8 mouse cellular contexts compared by ENCODE assay signal in the genomic region with DNA sequence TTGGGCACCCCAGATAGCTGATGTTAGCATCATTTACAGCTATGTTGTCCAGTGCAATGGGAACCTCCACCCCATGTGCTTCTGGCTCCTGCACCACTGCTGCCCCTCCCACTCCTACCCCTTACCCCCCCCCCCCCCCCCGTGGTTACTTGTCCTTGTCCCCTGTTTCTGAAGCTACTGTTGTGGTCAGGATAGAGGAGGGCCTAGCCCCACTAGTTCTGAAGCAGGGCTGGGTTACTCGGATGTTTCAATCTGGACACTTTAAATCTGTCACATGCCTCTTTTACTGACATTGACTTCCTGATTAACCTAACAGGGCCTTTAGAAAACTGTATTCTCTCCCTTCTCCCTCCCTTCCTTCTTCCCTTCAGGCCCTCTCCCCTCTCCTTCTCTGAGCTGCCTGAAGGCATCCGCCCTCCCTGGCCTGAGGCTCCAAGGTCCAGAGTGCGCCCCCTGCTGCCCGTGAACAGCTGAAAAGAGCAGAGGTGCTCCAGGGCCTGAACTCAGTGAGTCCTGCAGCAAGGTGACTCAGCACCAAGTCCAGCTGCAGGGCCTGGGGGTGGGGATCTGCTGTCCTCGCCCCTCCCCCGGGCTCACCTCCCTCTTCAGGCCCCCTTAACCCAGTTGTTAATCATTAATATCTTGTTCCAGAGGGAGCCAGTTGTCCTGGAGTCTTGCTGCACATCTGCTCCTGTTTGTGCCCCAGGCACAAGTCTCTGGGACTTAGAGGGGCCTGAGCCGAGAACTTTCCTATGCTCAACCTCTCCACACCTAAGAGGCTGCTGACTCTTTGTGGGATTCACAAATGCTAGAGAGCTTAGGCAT. TPM values are rescaled to one million over a fixed set of nuclear protein-coding genes. Genes with fewer than 3 reads are reported as not detected.
DNase-seq lines count a peak whose midpoint lies in the region; ATAC-seq and TF ChIP-seq lines count a peak whose summit lies in the region.

No protein-coding gene starts in this region.

- H3K9me3 ChIP-seq in embryonic facial prominence, embryonic 11.5 days (replicated peaks; ENCODE audit: control insufficient read depth, low read length), result no peaks in the 10 kb centered on the region
- H3K9me3 ChIP-seq in limb, embryonic 13.5 days, result no peaks in the 10 kb centered on the region
- no peaks in the 10 kb centered on the region for H3K9me3 ChIP-seq in midbrain, embryonic 15.5 days

- peak; percentile 73; the same call in 1 of the 2 replicates for ATAC-seq in embryonic facial prominence, embryonic 11.5 days (replicated peaks; ENCODE audit: insufficient number of reproducible peaks, low FRiP score, low TSS enrichment, low read depth)
- ATAC-seq in limb, embryonic 13.5 days (ENCODE audit: low FRiP score, low read depth), result peak; percentile 64
- peak; percentile 63; the same call in 1 of the 2 replicates for ATAC-seq in midbrain, embryonic 15.5 days (replicated peaks)

- H3K4me2 ChIP-seq in embryonic facial prominence, embryonic 11.5 days (ENCODE audit: low read depth, low read length), result no peak overlapping the region
- no peak overlapping the region for H3K4me2 ChIP-seq in limb, embryonic 13.5 days (replicated peaks)
- H3K4me2 ChIP-seq in midbrain, embryonic 15.5 days, result no peak overlapping the region

- no peak overlapping the region for H3K4me3 ChIP-seq in embryonic facial prominence, embryonic 11.5 days (ENCODE audit: low read depth, low read length)
- no peak overlapping the region for H3K4me3 ChIP-seq in limb, embryonic 13.5 days
- no peak overlapping the region for H3K4me3 ChIP-seq in midbrain, embryonic 15.5 days
- H3K4me3 ChIP-seq in spleen, adult 2 months (ENCODE audit: extremely low read depth, insufficient read depth, insufficient read length), result no peak overlapping the region

- 17% methylated on average over 8 of the region's 8 CpGs for WGBS in embryonic facial prominence, embryonic 11.5 days
- WGBS in limb, embryonic 13.5 days, result 26% methylated on average over 7 of the region's 8 CpGs
- WGBS in midbrain, embryonic 15.5 days, result 24% methylated on average over 8 of the region's 8 CpGs
- WGBS in spleen, adult 2 months, result 30% methylated on average over 8 of the region's 8 CpGs

- no peaks in the 10 kb centered on the region for H3K4me1 ChIP-seq in embryonic facial prominence, embryonic 11.5 days (ENCODE audit: control insufficient read depth, insufficient read depth, low read length)
- 0 out of 2 replicates have a peak, but pooled peaks cover 6% of the 10 kb centered on the region for H3K4me1 ChIP-seq in limb, embryonic 13.5 days
- H3K4me1 ChIP-seq in midbrain, embryonic 15.5 days, result no peaks in the 10 kb centered on the region
- H3K4me1 ChIP-seq in spleen, adult 2 months (ENCODE audit: control insufficient read depth, insufficient read depth, insufficient read length), result no peaks in the 10 kb centered on the region

- no peaks in the 10 kb centered on the region for H3K36me3 ChIP-seq in embryonic facial prominence, embryonic 11.5 days (replicated peaks; ENCODE audit: control insufficient read depth, insufficient read depth, low read depth, low read length)
- H3K36me3 ChIP-seq in limb, embryonic 13.5 days, result no peaks in the 10 kb centered on the region
- no peaks in the 10 kb centered on the region for H3K36me3 ChIP-seq in midbrain, embryonic 15.5 days (replicated peaks)
- H3K36me3 ChIP-seq in spleen, adult 2 months (ENCODE audit: control insufficient read depth, insufficient read depth, low read length), result no peaks in the 10 kb centered on the region

- peak; percentile 92 for DNase-seq in 3T3-L1 (ENCODE audit: low read depth, low spot score)
- DNase-seq in adrenal gland, postnatal 14 days, result peak; percentile 92
- peak; percentile 78 for DNase-seq in embryonic facial prominence, embryonic 11.5 days (ENCODE audit: low spot score)
- DNase-seq in heart, adult 9 months (ENCODE audit: low spot score in 2 of 2), result peak; percentile 73 to 86
- DNase-seq in kidney, adult 9 months, result peak; percentile 97
- peak; percentile 32 to 82 for DNase-seq in spleen, adult 2 months (ENCODE audit: low read depth in 1 of 2, low spot score in 2 of 2)

- H3K27me3 ChIP-seq in embryonic facial prominence, embryonic 11.5 days (ENCODE audit: control insufficient read depth, insufficient read depth, low read length), result no peaks in the 10 kb centered on the region
- H3K27me3 ChIP-seq in limb, embryonic 13.5 days, result no peaks in the 10 kb centered on the region
- H3K27me3 ChIP-seq in midbrain, embryonic 15.5 days (replicated peaks), result no peaks in the 10 kb centered on the region
- H3K27me3 ChIP-seq in spleen, adult 2 months (ENCODE audit: control insufficient read depth, insufficient read depth, low read length), result no peaks in the 10 kb centered on the region

- TF ChIP-seq POLR2A in spleen, adult 2 months (IDR thresholded peaks at IDR 0.05; ENCODE audit: low read depth, low read length), result no peak

- TF ChIP-seq CTCF in spleen, adult 2 months (IDR thresholded peaks at IDR 0.05; ENCODE audit: extremely low read depth, insufficient read depth, insufficient read length, insufficient replicate concordance), result peak; percentile 91

- no peak overlapping the region for H3K27ac ChIP-seq in embryonic facial prominence, embryonic 11.5 days (replicated peaks; ENCODE audit: low read depth, low read length)
- H3K27ac ChIP-seq in limb, embryonic 13.5 days, result no peak overlapping the region; the same call in 1 of the 2 replicates
- no peak overlapping the region for H3K27ac ChIP-seq in midbrain, embryonic 15.5 days
- no peak overlapping the region for H3K27ac ChIP-seq in spleen, adult 2 months (ENCODE audit: insufficient read depth, low read length)

- H3K9ac ChIP-seq in embryonic facial prominence, embryonic 11.5 days (replicated peaks; ENCODE audit: low read length), result no peak overlapping the region
- H3K9ac ChIP-seq in limb, embryonic 13.5 days, result peak overlapping the region; percentile 20; the same call in 1 of the 2 replicates
- no peak overlapping the region for H3K9ac ChIP-seq in midbrain, embryonic 15.5 days

RNA-seq across cellular contexts. Expression of gene Rd3, which starts 13.0 kb away (rescaled TPM):
- 0.26 TPM in 1 of 2 replicates, not detected in the other for total RNA-seq in adrenal gland, postnatal 14 days (2021)
- 2.5 and 4.2 TPM in 2 replicates for polyA plus RNA-seq in embryonic facial prominence, embryonic 11.5 days (2014; fragmentation: Nextera tagmentation; extraction: Ambion mirVana)
- polyA plus RNA-seq in limb, embryonic 13.5 days (2015; fragmentation: Nextera tagmentation; extraction: Ambion mirVana), result 0.34 and 0.60 TPM in 2 replicates
- 2.9 and 3.1 TPM in 2 replicates for polyA plus RNA-seq in midbrain, embryonic 15.5 days (2015; fragmentation: Nextera tagmentation; extraction: Ambion mirVana)
- 0.09 and 0.29 TPM in 2 replicates for polyA plus RNA-seq in spleen, adult 2 months (2012; rRNA removed)

RNA-seq across cellular contexts. Expression of gene Slc30a1, which starts 57.6 kb away (rescaled TPM):
- 17.8 and 25.2 TPM in 2 replicates for total RNA-seq in adrenal gland, postnatal 14 days (2021)
- polyA plus RNA-seq in embryonic facial prominence, embryonic 11.5 days (2014; fragmentation: Nextera tagmentation; extraction: Ambion mirVana), result 1.9 and 2.2 TPM in 2 replicates
- polyA plus RNA-seq in limb, embryonic 13.5 days (2015; fragmentation: Nextera tagmentation; extraction: Ambion mirVana), result 1.7 and 2.5 TPM in 2 replicates
- 3.7 and 4.3 TPM in 2 replicates for polyA plus RNA-seq in midbrain, embryonic 15.5 days (2015; fragmentation: Nextera tagmentation; extraction: Ambion mirVana)
- polyA plus RNA-seq in spleen, adult 2 months (2012; rRNA removed), result 8.9 and 11.3 TPM in 2 replicates
